Comparison of ENCODE assay signal across 12 mouse cellular contexts in the genomic region with DNA sequence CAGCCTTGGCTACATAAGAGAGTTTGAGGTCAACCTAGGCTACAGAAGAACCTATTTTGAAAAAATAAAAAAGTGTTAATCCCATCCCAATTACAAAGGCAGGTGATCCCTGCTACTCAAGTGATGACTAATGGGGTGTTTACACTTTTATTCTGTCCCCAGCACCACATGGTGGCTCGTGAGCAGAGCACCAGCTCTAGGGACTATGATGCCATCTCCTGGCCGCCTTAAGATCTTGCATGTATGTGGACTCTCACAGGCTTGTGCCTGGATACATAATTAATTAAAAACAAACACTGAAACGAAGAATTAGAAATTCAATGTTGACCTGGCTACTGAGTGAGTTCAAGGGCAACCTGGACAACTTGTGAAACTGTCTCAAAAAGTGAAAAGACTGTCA. TPM values are rescaled to one million over a fixed set of nuclear protein-coding genes. Genes with fewer than 3 reads are reported as not detected.
DNase-seq lines count a peak whose midpoint lies in the region; ATAC-seq and TF ChIP-seq lines count a peak whose summit lies in the region.
"Had no signal": no experiment of that assay in that cellular context is flagged by ENCODE, and none has a peak within 500 bp of the region (broad histone marks: within the 10 kb centered on the region; RNA-seq: fewer than 3 reads in every experiment).

No protein-coding gene starts in this region.

- no peak for ATAC-seq in lung, postnatal 0 days

- no peak overlapping the region for H3K27ac ChIP-seq in cerebellum, adult 2 months (ENCODE audit: insufficient read depth, low read length)
- no peak overlapping the region for H3K27ac ChIP-seq in lung, postnatal 0 days (ENCODE audit: low read length)
- H3K27ac ChIP-seq in bone marrow macrophage, adult 2 months (ENCODE audit: insufficient read depth, low read depth, low read length), result no peak overlapping the region
- no peak overlapping the region for H3K27ac ChIP-seq in forebrain, embryonic 10.5 days
- H3K27ac ChIP-seq: embryonic facial prominence, embryonic 12.5 days; heart, embryonic 15.5 days; limb, embryonic 12.5 days; midbrain, embryonic 10.5 days had no signal

- TF ChIP-seq POLR2A in cerebellum, adult 2 months (IDR thresholded peaks at IDR 0.05; ENCODE audit: borderline replicate concordance, insufficient read depth, low read length), result no peak
- no peak for TF ChIP-seq POLR2A in bone marrow macrophage, adult 2 months (IDR thresholded peaks at IDR 0.05; ENCODE audit: borderline replicate concordance, low read depth, low read length)

- no peak overlapping the region for H3K9ac ChIP-seq in lung, postnatal 0 days (replicated peaks; ENCODE audit: low read depth)
- H3K9ac ChIP-seq: embryonic facial prominence, embryonic 12.5 days; heart, embryonic 15.5 days; limb, embryonic 12.5 days had no signal

- 34% methylated on average over 3 of the region's 3 CpGs for WGBS in cerebellum, adult 2 months
- 30% methylated on average over 3 of the region's 3 CpGs for WGBS in lung, postnatal 0 days
- 28% methylated on average over 3 of the region's 3 CpGs for WGBS in forebrain, embryonic 10.5 days

- H3K4me3 ChIP-seq in cerebellum, adult 2 months (replicated peaks; ENCODE audit: insufficient read depth, low read depth, low read length), result no peak overlapping the region
- no peak overlapping the region for H3K4me3 ChIP-seq in lung, postnatal 0 days (ENCODE audit: low read depth, low read length)
- no peak overlapping the region for H3K4me3 ChIP-seq in bone marrow macrophage, adult 2 months (ENCODE audit: insufficient read depth, low read length)
- H3K4me3 ChIP-seq in forebrain, embryonic 10.5 days, result no peak overlapping the region
- H3K4me3 ChIP-seq: embryonic facial prominence, embryonic 12.5 days; heart, embryonic 15.5 days; limb, embryonic 12.5 days; midbrain, embryonic 10.5 days had no signal

- H3K4me1 ChIP-seq in cerebellum, adult 2 months (ENCODE audit: control insufficient read depth, insufficient read depth, low read length), result no peaks in the 10 kb centered on the region; the same call in 1 of the 2 replicates
- H3K4me1 ChIP-seq in lung, postnatal 0 days (ENCODE audit: insufficient read depth, low read depth, low read length), result no peaks in the 10 kb centered on the region
- peaks cover 4% of the 10 kb centered on the region; the same call in 1 of the 2 replicates for H3K4me1 ChIP-seq in bone marrow macrophage, adult 2 months (ENCODE audit: control insufficient read depth, insufficient read depth, low read length)
- peaks cover 3% of the 10 kb centered on the region; the same call in 1 of the 2 replicates for H3K4me1 ChIP-seq in forebrain, embryonic 10.5 days
- H3K4me1 ChIP-seq: embryonic facial prominence, embryonic 12.5 days; heart, embryonic 15.5 days; limb, embryonic 12.5 days had no signal

- no peaks in the 10 kb centered on the region for H3K27me3 ChIP-seq in cerebellum, adult 2 months (ENCODE audit: control insufficient read depth, insufficient read depth, low read length)
- no peaks in the 10 kb centered on the region for H3K27me3 ChIP-seq in lung, postnatal 0 days (replicated peaks; ENCODE audit: insufficient read depth, low read length)
- H3K27me3 ChIP-seq in forebrain, embryonic 10.5 days (ENCODE audit: poor library complexity, severe bottlenecking), result no peaks in the 10 kb centered on the region
- H3K27me3 ChIP-seq: embryonic facial prominence, embryonic 12.5 days; heart, embryonic 15.5 days; limb, embryonic 12.5 days had no signal

- TF ChIP-seq CTCF in cerebellum, adult 2 months (IDR thresholded peaks at IDR 0.05; ENCODE audit: borderline replicate concordance, insufficient read depth, low read depth, low read length), result peak; percentile 37; the same call in 1 of the 2 replicates
- TF ChIP-seq CTCF in lung, postnatal 0 days (IDR thresholded peaks at IDR 0.05), result peak; percentile 44
- peak; percentile 52 for TF ChIP-seq CTCF in bone marrow macrophage, adult 2 months (IDR thresholded peaks at IDR 0.05; ENCODE audit: low read depth, low read length)

- no peaks in the 10 kb centered on the region for H3K9me3 ChIP-seq in lung, postnatal 0 days (ENCODE audit: low read length)
- no peaks in the 10 kb centered on the region for H3K9me3 ChIP-seq in forebrain, embryonic 10.5 days
- H3K9me3 ChIP-seq: embryonic facial prominence, embryonic 12.5 days; heart, embryonic 15.5 days; limb, embryonic 12.5 days; midbrain, embryonic 10.5 days had no signal

- peak in 1 of 2 experiments; percentile 23 for DNase-seq in cerebellum, adult 2 months
- no peak for DNase-seq in cerebellum, postnatal 4 days (ENCODE audit: low spot score in 2 of 2)
- DNase-seq in lung, postnatal 0 days (ENCODE audit: low spot score), result no peak
- no peak for DNase-seq in lung, adult 18-20 months
- DNase-seq in thymus, postnatal 0 days (ENCODE audit: low spot score), result peak; percentile 41
- no peak for DNase-seq in cerebellum, postnatal 14 days
- no peak for DNase-seq in forebrain, embryonic 10.5 days (ENCODE audit: extremely low spot score, low spot score)

- H3K36me3 ChIP-seq in lung, postnatal 0 days (ENCODE audit: insufficient read depth, low read length), result no peaks in the 10 kb centered on the region
- peaks cover 30% of the 10 kb centered on the region for H3K36me3 ChIP-seq in forebrain, embryonic 10.5 days (replicated peaks)
- H3K36me3 ChIP-seq: heart, embryonic 15.5 days had no signal

- H3K4me2 ChIP-seq in lung, postnatal 0 days (replicated peaks; ENCODE audit: low read depth, low read length), result no peak overlapping the region
- H3K4me2 ChIP-seq: embryonic facial prominence, embryonic 12.5 days; heart, embryonic 15.5 days; limb, embryonic 12.5 days had no signal

- TF ChIP-seq EP300 in lung, postnatal 0 days (IDR thresholded peaks at IDR 0.05), result no peak

RNA-seq across cellular contexts. Expression of a gene that starts 12.3 kb away (rescaled TPM):
- polyA plus RNA-seq in cerebellum, adult 2 months (2012; rRNA removed), result 115 and 118 TPM in 2 replicates
- polyA plus RNA-seq in lung, postnatal 0 days (2015; fragmentation: Nextera tagmentation; extraction: Ambion mirVana), result 5.6 and 5.9 TPM in 2 replicates
- polyA plus RNA-seq in bone marrow macrophage, adult 2 months (2012; ENCODE audit: insufficient read depth, insufficient read length, missing spikeins), result 22.0 and 24.7 TPM in 2 replicates
- 6.4 and 6.9 TPM in 2 replicates for polyA plus RNA-seq in thymus, postnatal 0 days (2015; fragmentation: Nextera tagmentation; extraction: Ambion mirVana)
- polyA plus RNA-seq in forebrain, embryonic 10.5 days (2016; fragmentation: Nextera tagmentation; extraction: Ambion mirVana), result 15.0 and 15.1 TPM in 2 replicates

RNA-seq across cellular contexts. Expression of a gene that starts 49.5 kb away (rescaled TPM):
- polyA plus RNA-seq in cerebellum, adult 2 months (2012; rRNA removed), result 13.7 and 14.2 TPM in 2 replicates
- 8.5 and 9.4 TPM in 2 replicates for polyA plus RNA-seq in lung, postnatal 0 days (2015; fragmentation: Nextera tagmentation; extraction: Ambion mirVana)
- polyA plus RNA-seq in bone marrow macrophage, adult 2 months (2012; ENCODE audit: insufficient read depth, insufficient read length, missing spikeins), result 39.3 and 42.1 TPM in 2 replicates
- polyA plus RNA-seq in thymus, postnatal 0 days (2015; fragmentation: Nextera tagmentation; extraction: Ambion mirVana), result 13.5 and 17.6 TPM in 2 replicates
- 16.4 and 17.7 TPM in 2 replicates for polyA plus RNA-seq in forebrain, embryonic 10.5 days (2016; fragmentation: Nextera tagmentation; extraction: Ambion mirVana)
